8 mouse cellular contexts compared by ENCODE assay signal in the genomic region with DNA sequence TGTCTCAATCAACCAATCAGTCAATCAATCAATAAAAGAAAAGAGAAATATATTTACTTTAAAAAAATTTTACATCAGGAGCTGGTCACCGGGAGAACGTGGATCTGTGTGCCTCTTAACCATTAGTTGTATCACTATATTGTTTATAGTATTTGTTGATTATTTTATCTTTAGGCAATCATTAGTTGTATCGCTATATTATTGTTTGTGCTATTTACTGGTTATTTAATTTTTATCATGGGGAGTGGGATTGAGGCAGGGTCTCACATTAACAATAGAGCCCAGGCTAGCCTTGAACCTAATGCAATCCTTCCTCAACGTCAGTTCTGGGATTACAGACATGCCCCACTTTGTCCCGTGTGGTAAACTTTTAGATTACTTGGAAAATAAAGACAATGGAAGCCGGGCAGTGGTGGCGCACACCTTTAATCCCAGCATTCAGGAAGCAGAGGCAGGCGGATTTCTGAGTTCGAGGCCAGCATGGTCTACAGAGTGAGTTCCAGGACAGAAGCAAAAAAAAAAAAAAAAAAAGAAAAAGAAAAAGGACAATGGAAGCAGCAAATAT. TPM values are rescaled to one million over a fixed set of nuclear protein-coding genes. Genes with fewer than 3 reads are reported as not detected.
DNase-seq lines count a peak whose midpoint lies in the region; TF ChIP-seq lines count a peak whose summit lies in the region.

No protein-coding gene starts in this region.

- no peak for DNase-seq in heart, adult 2 months
- DNase-seq in heart, adult 18-20 months: no peak
- no peak for DNase-seq in ES-E14 (ENCODE audit: low read depth, low spot score)
- no peak for DNase-seq in hindbrain, embryonic 10.5 days (ENCODE audit: low spot score)
- DNase-seq in ovary, postnatal 10 days (ENCODE audit: low spot score): no peak
- no peak for DNase-seq in cerebellum, postnatal 4 days (ENCODE audit: low spot score in 2 of 2)
- DNase-seq in urinary bladder, adult 18-20 months (ENCODE audit: low spot score in 2 of 2): no peak

- no peak for TF ChIP-seq CTCF in heart, adult 2 months (IDR thresholded peaks at IDR 0.05)

- H3K27me3 ChIP-seq in heart, adult 2 months (ENCODE audit: control insufficient read depth, insufficient read depth, low read length): no peaks in the 10 kb centered on the region
- H3K27me3 ChIP-seq in hindbrain, embryonic 10.5 days (ENCODE audit: insufficient read depth, poor library complexity, severe bottlenecking): no peaks in the 10 kb centered on the region

- 80% methylated on average over 9 of the region's 9 CpGs for WGBS in heart, adult 2 months
- 86% methylated on average over 9 of the region's 9 CpGs for WGBS in hindbrain, embryonic 10.5 days
- WGBS in macrophage (ENCODE audit: missing documents): 88% methylated on average over 7 of the region's 9 CpGs

- H3K4me3 ChIP-seq in heart, adult 2 months: peak overlapping the region; percentile 44
- peak overlapping the region; percentile 43 to 67; a peak in 3 of 4 replicates for H3K4me3 ChIP-seq in ES-E14 (ENCODE audit: insufficient read depth in 1 of 2, low read depth in 1 of 2, low read length in 2 of 2, poor library complexity in 1 of 2, severe bottlenecking in 1 of 2)
- H3K4me3 ChIP-seq in hindbrain, embryonic 10.5 days: peak overlapping the region; percentile 81
- peak overlapping the region; percentile 36 for H3K4me3 ChIP-seq in macrophage (ENCODE audit: inconsistent target)

- H3K36me3 ChIP-seq in heart, adult 2 months (ENCODE audit: control insufficient read depth, insufficient read depth, low read length): peaks cover 15% of the 10 kb centered on the region
- H3K36me3 ChIP-seq in ES-E14 (ENCODE audit: control insufficient read depth, insufficient read depth, low read length, poor library complexity, severe bottlenecking) (peaks cover 23% of the 10 kb centered on the region), macrophage (ENCODE audit: inconsistent target) (0 out of 2 replicates have a peak, but pooled peaks cover 4% of the 10 kb centered on the region)
- H3K36me3 ChIP-seq in hindbrain, embryonic 10.5 days: peaks cover 24% of the 10 kb centered on the region

- H3K27ac ChIP-seq in heart, adult 2 months: peak overlapping the region; percentile 86
- H3K27ac ChIP-seq in ES-E14 (ENCODE audit: insufficient read depth, low read depth, low read length, poor library complexity, severe bottlenecking): peak overlapping the region; percentile 42; the same call in 1 of the 2 replicates
- H3K27ac ChIP-seq in hindbrain, embryonic 10.5 days: peak overlapping the region; percentile 89
- H3K27ac ChIP-seq in macrophage: peak overlapping the region; percentile 65

- TF ChIP-seq EP300 in heart, adult 2 months (IDR thresholded peaks at IDR 0.05; ENCODE audit: insufficient read depth, low read depth, low read length): no peak

- H3K4me1 ChIP-seq in heart, adult 2 months (ENCODE audit: control insufficient read depth, insufficient read depth, low read length): peaks cover 3% of the 10 kb centered on the region
- peaks cover 0 to 7% of the 10 kb centered on the region in 2 experiments; a peak in 2 of 4 replicates for H3K4me1 ChIP-seq in ES-E14 (ENCODE audit: control insufficient read depth in 2 of 2, insufficient read depth in 2 of 2, low read length in 2 of 2, poor library complexity in 1 of 2)
- peaks cover 30% of the 10 kb centered on the region for H3K4me1 ChIP-seq in hindbrain, embryonic 10.5 days (replicated peaks)

- in situ Hi-C loops in ES-E14 (cut with MboI; ENCODE audit: low sequenced_read_pairs in 2 of 2, unreplicated experiment in 2 of 2): no loop called here

- no peak for TF ChIP-seq POLR2A in heart, adult 2 months (IDR thresholded peaks at IDR 0.05; ENCODE audit: insufficient read depth, low read depth, low read length)

- H3K9ac ChIP-seq in heart, adult 2 months (ENCODE audit: low read depth, low read length): peak overlapping the region; percentile 75; the same call in 1 of the 2 replicates
- H3K9ac ChIP-seq in ES-E14 (ENCODE audit: insufficient read depth, low read depth, low read length, poor library complexity, severe bottlenecking): peak overlapping the region; percentile 78; the same call in 1 of the 2 replicates

- H3K9me3 ChIP-seq in ES-E14 (ENCODE audit: control insufficient read depth, insufficient read depth, low read depth, low read length): no peaks in the 10 kb centered on the region
- no peaks in the 10 kb centered on the region for H3K9me3 ChIP-seq in hindbrain, embryonic 10.5 days

- intact Hi-C loops in heart, adult 2 months (cut with DNase I): loop anchor here (2.0 kb wide), 1 partner anchor 13 kb away; no protein-coding TSS in a partner anchor

- H3K79me2 ChIP-seq in heart, adult 2 months (replicated peaks; ENCODE audit: control insufficient read depth, insufficient read depth, low read length): no peaks in the 10 kb centered on the region
- H3K79me2 ChIP-seq in macrophage (ENCODE audit: inconsistent target): peaks cover 39% of the 10 kb centered on the region

TF ChIP-seq in ES-E14, 5 proteins besides CTCF, POLR2A, EP300 and RAD21:
- no peak for TF ChIP-seq MAFK (IDR thresholded peaks at IDR 0.05; ENCODE audit: insufficient read depth, low read depth, low read length)
- no peak for TF ChIP-seq ZC3H11A (IDR thresholded peaks at IDR 0.05; ENCODE audit: borderline replicate concordance, low read depth, low read length)
- no peak for TF ChIP-seq ZNF384 (IDR thresholded peaks at IDR 0.05; ENCODE audit: low read depth, low read length)

RNA-seq across cellular contexts. Expression of a gene that starts 0.7 kb away (rescaled TPM):
- 10 to 100 TPM; 61.1 to 62.9 TPM for total RNA-seq in heart, adult 2 months (2021)
- 19.5 and 35.7 TPM in 2 replicates for polyA plus RNA-seq in heart, adult 2 months (2012; rRNA removed)
- total RNA-seq in heart, adult 18-20 months (2021): 10 to 100 TPM; 70.1 to 72.1 TPM
- 212 and 245 TPM in 2 replicates for total RNA-seq in ES-E14 (2012; rRNA removed)
- 653 and 682 TPM in 2 replicates for polyA plus RNA-seq in hindbrain, embryonic 10.5 days (2016; fragmentation: Nextera tagmentation; extraction: Ambion mirVana)
- total RNA-seq in macrophage (2018; cell fraction: chromatin; rRNA removed): 10 to 100 TPM in 25 of 26 experiments, 1 to 10 TPM in 1; 9.1 to 35.4 (median 18.8) TPM
- 10 to 100 TPM; 25.5 to 44.3 (median 37.9) TPM for total RNA-seq in macrophage (2018; cell fraction: cytosol; rRNA removed)
- total RNA-seq in macrophage (2018; cell fraction: nucleus; rRNA removed): 10 to 100 TPM in 24 of 26 experiments, 1 to 10 TPM in 2; 8.6 to 53.7 (median 19.9) TPM
- polyA plus RNA-seq in macrophage (2018): 36.6 to 71.0 TPM (median 57.2 TPM) in 3 replicates

RNA-seq across cellular contexts. Expression of a gene that starts 25.4 kb away (rescaled TPM):
- 1 to 10 TPM; 1.9 to 3.0 TPM for total RNA-seq in heart, adult 2 months (2021)
- 1.9 and 2.7 TPM in 2 replicates for polyA plus RNA-seq in heart, adult 2 months (2012; rRNA removed)
- total RNA-seq in heart, adult 18-20 months (2021): 1 to 10 TPM; 1.4 to 3.7 TPM
- 3.6 and 5.7 TPM in 2 replicates for total RNA-seq in ES-E14 (2012; rRNA removed)
- polyA plus RNA-seq in hindbrain, embryonic 10.5 days (2016; fragmentation: Nextera tagmentation; extraction: Ambion mirVana): 1.6 and 2.8 TPM in 2 replicates
- 1 to 10 TPM in 1 of 26 experiments, under 1 TPM in 3, not detected in 22; 0.58 to 1.1 (median 0.79) TPM for total RNA-seq in macrophage (2018; cell fraction: chromatin; rRNA removed)
- total RNA-seq in macrophage (2018; cell fraction: cytosol; rRNA removed): under 1 TPM; 0.15 to 0.78 (median 0.45) TPM
- 1 to 10 TPM in 5 of 26 experiments, under 1 TPM in 12, not detected in 9; 0.31 to 1.9 (median 0.84) TPM for total RNA-seq in macrophage (2018; cell fraction: nucleus; rRNA removed)
- polyA plus RNA-seq in macrophage (2018): 0.27 to 0.42 TPM (median 0.29 TPM) in 3 replicates
